Mouse (Mus musculus): ENCODE results near the gene Rpl18a. TPM values are rescaled to one million over a fixed set of nuclear protein-coding genes. Genes with fewer than 3 reads are reported as not detected.

Rpl18a gene
- total and polyA plus RNA-seq, 3 experiments, result 1,575 to 12,197 (median 5,482) TPM

DNA sequence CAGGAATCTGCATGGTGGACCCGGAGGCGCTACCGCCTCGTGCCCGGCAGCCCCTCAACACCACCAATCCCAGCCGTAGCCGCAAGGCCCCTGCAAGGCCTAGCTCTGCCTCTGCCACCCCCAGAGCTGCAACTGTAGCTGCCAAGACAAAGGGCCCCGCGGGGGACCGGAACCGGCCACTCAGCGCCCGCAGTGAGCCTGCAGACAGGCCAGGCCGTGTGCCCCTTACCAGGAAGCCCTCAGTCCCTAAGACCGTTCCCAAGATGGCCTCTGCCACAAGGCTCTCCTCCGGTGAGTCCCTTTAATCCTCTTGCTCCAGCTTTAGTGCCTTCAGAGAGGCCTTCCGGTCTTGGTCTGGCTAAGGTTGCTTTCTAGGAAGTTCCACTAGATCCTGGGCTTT is 17.5 kb upstream of the Rpl18a start:
- Histone ChIP-seq H3K36me3 (replicated peaks) (peaks cover 93% of the 10 kb centered on the region), H3K4me1 (ENCODE audit: insufficient read depth, low read depth, low read length) (peaks cover 48% of the 10 kb centered on the region), H3K4me3 (ENCODE audit: low read depth, low read length) (peak overlapping the region; percentile 20; the same call in 1 of the 2 replicates), H3K27me3 (ENCODE audit: insufficient read depth, low read length) (peaks cover 4% of the 10 kb centered on the region; the same call in 1 of the 2 replicates), H3K9me3 (replicated peaks) (peaks cover 5% of the 10 kb centered on the region; the same call in 1 of the 2 replicates)
- ATAC-seq (ENCODE audit: extremely low read depth, insufficient number of reproducible peaks, low FRiP score, poor library complexity, severe bottlenecking), result no peak
- TF ChIP-seq GATA1 (IDR thresholded peaks at IDR 0.05; ENCODE audit: borderline replicate concordance, low read length) (no peak), POLR2AphosphoS5 (IDR thresholded peaks at IDR 0.05; ENCODE audit: insufficient replicate concordance, low read depth, low read length) (no peak), GATA2 (IDR thresholded peaks at IDR 0.05; ENCODE audit: borderline replicate concordance, low read depth, low read length) (no peak), CTCF (IDR thresholded peaks at IDR 0.05; ENCODE audit: low read depth, low read length) (no peak), TAL1 (conservative IDR thresholded peaks at IDR 0.05; ENCODE audit: low read depth, low read length) (no peak)
- DNase-seq (ENCODE audit: low spot score), result no peak

DNA sequence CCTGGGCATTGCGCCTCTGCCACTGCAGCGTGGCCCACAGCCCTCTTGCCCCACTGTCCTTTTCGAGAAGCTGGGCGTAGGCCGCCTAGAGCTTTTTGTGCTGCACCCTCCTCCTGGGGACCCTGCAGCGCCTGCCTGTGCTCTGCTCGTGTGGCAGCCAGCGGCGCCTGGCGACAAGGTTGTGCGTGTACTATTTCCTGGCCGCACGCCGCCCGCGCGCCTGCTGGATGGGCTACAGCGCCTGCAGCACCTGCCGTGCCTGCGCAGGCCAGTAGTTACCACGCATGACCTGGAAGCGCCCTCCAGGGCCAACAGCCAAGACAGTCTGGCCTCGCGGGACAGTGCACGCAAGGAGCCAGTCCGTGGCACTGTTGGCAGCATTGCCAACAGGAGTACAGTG is 16.3 kb upstream of the Rpl18a start:
- TF ChIP-seq GATA1 (IDR thresholded peaks at IDR 0.05; ENCODE audit: borderline replicate concordance, low read length) (no peak), POLR2AphosphoS5 (IDR thresholded peaks at IDR 0.05; ENCODE audit: insufficient replicate concordance, low read depth, low read length) (no peak), CTCF (IDR thresholded peaks at IDR 0.05; ENCODE audit: low read depth, low read length) (no peak), GATA2 (IDR thresholded peaks at IDR 0.05; ENCODE audit: borderline replicate concordance, low read depth, low read length) (no peak), TAL1 (conservative IDR thresholded peaks at IDR 0.05; ENCODE audit: low read depth, low read length) (no peak)
- peaks cover 5% of the 10 kb centered on the region; the same call in 1 of the 2 replicates for H3K9me3 ChIP-seq (replicated peaks)
- H3K4me3 ChIP-seq (ENCODE audit: low read depth, low read length), result peak overlapping the region; percentile 46; the same call in 1 of the 2 replicates
- no peak for ATAC-seq (ENCODE audit: extremely low read depth, insufficient number of reproducible peaks, low FRiP score, poor library complexity, severe bottlenecking)
- no peak for DNase-seq (ENCODE audit: low spot score)
- peaks cover 55% of the 10 kb centered on the region for H3K4me1 ChIP-seq (ENCODE audit: insufficient read depth, low read depth, low read length)
- H3K36me3 ChIP-seq (replicated peaks), result peaks cover 89% of the 10 kb centered on the region
- H3K27me3 ChIP-seq (ENCODE audit: insufficient read depth, low read length), result peaks cover 4% of the 10 kb centered on the region; the same call in 1 of the 2 replicates

DNA sequence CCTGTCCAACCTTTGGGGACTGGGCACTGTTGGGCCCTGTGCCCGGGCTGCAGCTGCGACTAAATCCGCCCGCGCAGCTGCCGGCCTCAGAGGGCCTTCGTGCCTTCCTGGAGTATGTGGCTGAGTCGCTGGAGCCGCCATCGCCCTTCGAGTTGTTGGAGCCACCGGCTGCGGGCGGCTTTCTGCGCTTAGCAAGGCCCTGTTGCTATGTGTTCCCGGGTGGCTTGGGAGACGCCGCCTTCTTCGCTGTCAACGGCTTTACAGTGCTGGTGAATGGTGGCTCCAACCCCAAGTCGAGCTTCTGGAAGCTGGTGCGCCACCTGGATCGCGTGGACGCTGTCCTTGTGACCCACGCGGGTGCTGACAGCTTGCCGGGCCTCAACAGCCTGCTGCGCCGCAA is 15.7 kb upstream of the Rpl18a start:
- ATAC-seq (ENCODE audit: extremely low read depth, insufficient number of reproducible peaks, low FRiP score, poor library complexity, severe bottlenecking) (no peak), DNase-seq (ENCODE audit: low spot score) (no peak)
- TF ChIP-seq GATA2 (IDR thresholded peaks at IDR 0.05; ENCODE audit: borderline replicate concordance, low read depth, low read length) (no peak), GATA1 (IDR thresholded peaks at IDR 0.05; ENCODE audit: borderline replicate concordance, low read length) (no peak), POLR2AphosphoS5 (IDR thresholded peaks at IDR 0.05; ENCODE audit: insufficient replicate concordance, low read depth, low read length) (no peak)
- peaks cover 55% of the 10 kb centered on the region for H3K4me1 ChIP-seq (ENCODE audit: insufficient read depth, low read depth, low read length)
- H3K4me3 ChIP-seq (ENCODE audit: low read depth, low read length), result peak overlapping the region; percentile 46
- H3K27me3 ChIP-seq (ENCODE audit: insufficient read depth, low read length), result peaks cover 4% of the 10 kb centered on the region; the same call in 1 of the 2 replicates
- peaks cover 83% of the 10 kb centered on the region for H3K36me3 ChIP-seq (replicated peaks)
- peaks cover 5% of the 10 kb centered on the region; the same call in 1 of the 2 replicates for H3K9me3 ChIP-seq (replicated peaks)

DNA sequence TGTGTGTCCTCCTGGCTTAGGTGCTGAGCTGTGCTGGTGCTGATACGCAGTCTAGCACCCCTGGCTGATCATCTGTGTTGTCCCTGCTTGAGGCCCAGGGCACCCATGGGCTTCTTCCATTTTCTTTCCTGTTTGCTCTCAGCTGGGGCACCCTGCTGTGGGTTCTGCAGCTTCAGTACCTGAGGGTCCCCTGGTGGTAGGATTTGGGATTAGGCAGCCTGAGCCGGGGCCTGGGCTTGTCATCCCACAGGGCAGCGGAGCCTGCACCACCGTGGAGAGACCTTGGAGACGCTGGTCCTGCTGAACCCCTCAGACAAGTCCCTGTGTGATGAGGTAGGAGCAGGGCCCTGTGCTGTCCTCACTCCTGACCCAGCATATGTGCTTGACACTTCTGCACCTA is 14.4 kb upstream of the Rpl18a start:
- Histone ChIP-seq H3K9me3 (replicated peaks) (peaks cover 5% of the 10 kb centered on the region; the same call in 1 of the 2 replicates), H3K27me3 (ENCODE audit: insufficient read depth, low read length) (peaks cover 4% of the 10 kb centered on the region; the same call in 1 of the 2 replicates), H3K36me3 (replicated peaks) (peaks cover 75% of the 10 kb centered on the region), H3K4me3 (ENCODE audit: low read depth, low read length) (no peak overlapping the region), H3K4me1 (ENCODE audit: insufficient read depth, low read depth, low read length) (peaks cover 64% of the 10 kb centered on the region)
- DNase-seq (ENCODE audit: low spot score) (no peak), ATAC-seq (ENCODE audit: extremely low read depth, insufficient number of reproducible peaks, low FRiP score, poor library complexity, severe bottlenecking) (no peak)
- TF ChIP-seq GATA2 (IDR thresholded peaks at IDR 0.05; ENCODE audit: borderline replicate concordance, low read depth, low read length) (no peak), CTCF (IDR thresholded peaks at IDR 0.05; ENCODE audit: low read depth, low read length) (no peak), TAL1 (conservative IDR thresholded peaks at IDR 0.05; ENCODE audit: low read depth, low read length) (no peak), GATA1 (IDR thresholded peaks at IDR 0.05; ENCODE audit: borderline replicate concordance, low read length) (no peak), POLR2AphosphoS5 (IDR thresholded peaks at IDR 0.05; ENCODE audit: insufficient replicate concordance, low read depth, low read length) (no peak)

DNA sequence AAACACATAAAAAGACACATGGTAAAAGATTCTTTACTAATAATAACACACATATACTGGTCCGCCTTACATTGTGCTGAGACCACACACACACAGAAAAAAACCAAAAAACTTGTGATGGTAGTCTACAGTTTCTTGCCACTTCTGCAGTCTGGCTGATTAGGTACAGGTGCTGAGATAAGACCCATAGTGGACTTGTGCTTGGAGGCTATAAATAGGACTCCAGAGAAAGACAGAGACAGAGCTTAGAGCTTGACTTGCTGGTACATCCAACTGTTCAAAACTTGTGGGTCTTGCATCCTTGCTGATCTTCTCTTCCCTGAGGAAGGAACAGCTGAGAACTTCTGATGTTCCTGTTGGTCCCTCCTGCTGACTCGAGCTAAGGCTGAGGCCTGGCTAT is 10.3 kb upstream of the Rpl18a start:
- TF ChIP-seq POLR2AphosphoS5 (IDR thresholded peaks at IDR 0.05; ENCODE audit: insufficient replicate concordance, low read depth, low read length) (no peak), GATA1 (IDR thresholded peaks at IDR 0.05; ENCODE audit: borderline replicate concordance, low read length) (no peak), CTCF (IDR thresholded peaks at IDR 0.05; ENCODE audit: low read depth, low read length) (no peak), GATA2 (IDR thresholded peaks at IDR 0.05; ENCODE audit: borderline replicate concordance, low read depth, low read length) (no peak), TAL1 (conservative IDR thresholded peaks at IDR 0.05; ENCODE audit: low read depth, low read length) (no peak)
- Histone ChIP-seq H3K9me3 (replicated peaks) (no peaks in the 10 kb centered on the region), H3K4me3 (ENCODE audit: low read depth, low read length) (peak overlapping the region; percentile 27; the same call in 1 of the 2 replicates), H3K36me3 (replicated peaks) (peaks cover 34% of the 10 kb centered on the region), H3K4me1 (ENCODE audit: insufficient read depth, low read depth, low read length) (peaks cover 63% of the 10 kb centered on the region), H3K27me3 (ENCODE audit: insufficient read depth, low read length) (peaks cover 4% of the 10 kb centered on the region; the same call in 1 of the 2 replicates)
- DNase-seq (ENCODE audit: low spot score) (no peak), ATAC-seq (ENCODE audit: extremely low read depth, insufficient number of reproducible peaks, low FRiP score, poor library complexity, severe bottlenecking) (no peak)

DNA sequence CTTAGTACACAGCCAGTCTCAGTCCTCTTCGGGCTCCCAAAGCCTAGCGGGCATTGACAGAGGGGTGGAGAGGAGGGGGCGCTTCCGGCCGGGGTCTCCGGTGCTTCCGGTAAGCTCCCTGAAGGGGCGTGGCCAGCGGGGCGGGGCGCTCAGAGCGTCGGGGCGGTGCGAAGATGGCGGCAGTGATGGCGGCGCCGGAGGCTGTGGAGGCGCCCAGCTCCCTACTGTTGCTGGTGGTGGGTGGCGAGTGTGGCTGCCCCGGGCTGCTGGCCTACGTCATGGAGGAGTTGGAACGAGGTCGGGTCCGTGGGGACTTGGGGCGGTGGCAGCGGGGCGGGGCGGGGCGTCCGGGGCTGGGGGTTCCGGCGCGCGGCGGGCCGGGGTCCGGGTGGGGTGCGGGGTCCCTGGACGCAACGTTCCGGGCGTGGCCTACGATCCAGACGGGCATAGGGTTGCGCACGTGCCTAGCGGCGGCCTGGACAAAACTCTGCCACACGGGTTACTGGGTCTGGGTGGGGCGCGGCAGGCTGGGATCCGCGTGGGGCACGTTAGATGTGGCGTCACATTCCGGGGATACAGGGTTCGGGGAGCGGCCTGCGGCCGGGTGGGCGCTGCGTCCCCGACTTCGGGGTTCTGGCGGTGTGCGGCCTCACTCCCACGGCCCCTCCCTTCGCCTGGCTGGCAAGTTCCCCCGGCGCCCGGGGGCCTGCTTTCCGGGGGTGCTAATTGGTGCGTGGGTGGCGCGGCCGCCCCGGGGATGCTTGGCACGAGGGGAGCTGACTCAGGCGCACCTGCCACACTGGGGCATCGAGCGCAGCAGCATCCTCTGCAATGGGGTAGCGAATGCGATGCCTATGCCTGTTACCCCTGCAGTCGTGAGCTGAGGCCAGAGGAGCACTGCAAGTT is 8.9 kb upstream of the Rpl18a start, which contains the start of gene Map1s:
Gene Map1s, plus strand, starts transcription at position 102 of the 906 bp plus-strand sequence.
- no peak for TF ChIP-seq TAL1 (conservative IDR thresholded peaks at IDR 0.05; ENCODE audit: low read depth, low read length)
- no peak for TF ChIP-seq CTCF (IDR thresholded peaks at IDR 0.05; ENCODE audit: low read depth, low read length)
- TF ChIP-seq GATA1 (IDR thresholded peaks at IDR 0.05; ENCODE audit: borderline replicate concordance, low read length), result no peak
- TF ChIP-seq POLR2AphosphoS5 (IDR thresholded peaks at IDR 0.05; ENCODE audit: insufficient replicate concordance, low read depth, low read length), result no peak
- no peak for TF ChIP-seq GATA2 (IDR thresholded peaks at IDR 0.05; ENCODE audit: borderline replicate concordance, low read depth, low read length)
- DNase-seq (ENCODE audit: low spot score) (peak; percentile 90), ATAC-seq (ENCODE audit: extremely low read depth, insufficient number of reproducible peaks, low FRiP score, poor library complexity, severe bottlenecking) (peak; percentile 71; the same call in 1 of the 2 replicates)
- Histone ChIP-seq H3K27me3 (ENCODE audit: insufficient read depth, low read length) (peaks cover 4% of the 10 kb centered on the region; the same call in 1 of the 2 replicates), H3K36me3 (replicated peaks) (peaks cover 20% of the 10 kb centered on the region), H3K4me1 (ENCODE audit: insufficient read depth, low read depth, low read length) (peaks cover 51% of the 10 kb centered on the region), H3K9me3 (replicated peaks) (no peaks in the 10 kb centered on the region), H3K4me3 (ENCODE audit: low read depth, low read length) (peak within 1 kb of the TSS; percentile 90)

All from G1E (cell line).